Mouse (Mus musculus): Measurements from ENCODE around the gene Plekha7. TPM values are rescaled to one million over a fixed set of nuclear protein-coding genes. Genes with fewer than 3 reads are reported as not detected.
A peak's percentile ranks its signal among the peaks of the same experiment; 100 is the strongest.

Gene Plekha7
- total RNA-seq, 2 experiments from 2014 or later: 19.1 to 20.2 TPM

- no peak for DNase-seq (ENCODE audit: low spot score in 2 of 2)
Measured at GRCm38 (mm10) chr7:116252470-116252869, 55.7 kb downstream of the Plekha7 start.

GRCm38 (mm10) chr7:116251516-116251915 is 56.7 kb downstream of the Plekha7 start:
- DNase-seq (ENCODE audit: low spot score in 2 of 2): no peak

GRCm38 (mm10) chr7:116248536-116248935 is 59.6 kb downstream of the Plekha7 start:
- no peak for DNase-seq (ENCODE audit: low spot score in 2 of 2)

DNA sequence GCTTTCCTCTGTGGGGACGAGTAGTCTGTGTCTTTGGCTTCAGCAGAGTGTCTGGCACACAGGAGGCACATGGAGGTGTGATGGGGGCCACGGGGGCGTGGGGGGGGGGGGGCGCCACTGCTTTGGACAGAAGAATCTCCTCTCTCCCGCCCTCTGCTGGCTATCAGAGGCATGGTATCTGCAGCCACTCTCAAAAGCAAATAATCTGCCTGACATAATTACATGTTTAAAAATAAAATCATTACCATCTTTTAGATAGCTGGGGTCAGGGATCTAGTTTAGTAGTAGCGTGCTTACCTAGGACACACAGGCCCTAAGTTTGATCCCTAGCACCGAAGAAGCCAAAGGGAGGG is 60.8 kb downstream of the Plekha7 start:
- DNase-seq (ENCODE audit: low spot score in 2 of 2): no peak

DNA sequence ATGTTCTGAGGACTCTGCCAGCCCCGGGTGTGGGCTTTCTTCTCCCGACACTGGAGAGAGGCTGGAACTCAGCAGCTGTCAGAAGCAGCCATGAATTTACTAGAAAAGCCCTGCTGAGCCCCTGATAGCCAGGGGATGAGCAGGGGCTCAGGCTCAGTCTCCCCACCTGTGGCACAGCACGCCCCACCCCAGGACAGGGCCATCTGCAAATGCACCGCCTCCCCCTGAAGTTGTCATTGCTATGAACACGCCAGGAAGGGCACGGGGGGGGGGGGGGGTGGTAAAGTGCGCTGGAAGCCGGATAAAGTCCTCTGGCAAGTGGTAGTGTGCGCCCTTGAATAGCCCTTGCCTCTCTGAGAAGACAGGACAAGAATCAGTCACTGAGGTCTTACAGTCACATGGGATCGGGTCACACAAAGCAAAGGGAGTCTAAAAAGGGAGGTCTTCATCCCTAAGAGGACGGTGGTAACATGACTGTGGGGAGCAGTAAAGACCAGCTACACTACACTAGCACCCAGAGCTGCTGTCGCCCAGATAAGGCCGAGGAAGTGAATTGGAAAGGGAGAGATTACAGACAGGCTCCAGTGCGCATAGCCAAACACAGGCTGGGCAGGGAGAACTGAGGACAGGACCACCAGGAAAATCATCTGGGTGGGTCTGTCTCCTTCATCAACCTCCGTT is 61.3 kb downstream of the Plekha7 start:
- no peak for DNase-seq (ENCODE audit: low spot score in 2 of 2)

GRCm38 (mm10) chr7:116245815-116246695 is 62.1 kb downstream of the Plekha7 start:
- peak in 1 of 2 experiments; percentile 67 for DNase-seq (ENCODE audit: low spot score in 2 of 2)

DNA sequence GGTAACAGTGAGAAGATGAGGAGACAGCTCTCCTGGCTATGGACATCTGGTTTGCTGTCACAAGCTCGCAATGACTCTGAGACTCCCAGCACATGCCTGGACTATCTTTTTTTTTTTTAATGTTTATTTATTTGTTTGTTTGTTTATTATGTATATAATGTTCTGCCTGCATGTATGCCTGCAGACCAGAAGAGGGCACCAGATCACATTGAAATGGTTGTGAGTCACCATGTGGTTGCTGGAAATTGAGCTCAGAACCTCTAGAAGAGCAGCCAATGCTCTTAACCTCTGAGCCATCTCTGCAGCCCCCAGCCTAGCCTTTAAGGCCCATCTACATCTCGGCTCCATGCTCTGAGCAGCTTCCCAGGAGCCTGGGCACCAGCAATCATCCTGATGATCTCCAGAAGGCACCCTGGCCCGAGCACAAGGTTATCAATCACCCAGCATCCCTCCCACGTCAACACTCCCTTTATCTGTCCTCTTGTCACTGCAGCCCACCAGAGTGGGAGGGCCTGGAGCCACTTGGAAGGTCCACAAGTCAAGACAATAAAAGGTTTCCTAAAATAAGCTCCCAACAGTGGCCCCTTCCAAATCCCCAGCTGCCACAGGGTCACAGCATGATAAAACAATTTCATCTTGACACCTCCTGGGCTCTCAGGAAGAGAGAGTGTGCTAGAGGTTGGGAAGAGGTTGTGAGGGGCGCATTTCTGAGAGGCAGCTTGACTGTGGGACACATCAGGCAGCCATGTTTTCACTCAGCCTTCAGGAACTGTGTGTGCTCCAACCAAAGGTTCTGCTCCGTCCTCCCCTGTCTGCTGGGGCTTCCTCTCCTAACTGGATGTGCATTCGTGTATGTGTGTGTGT is 63.6 kb downstream of the Plekha7 start:
- DNase-seq (ENCODE audit: low spot score in 2 of 2): no peak

GRCm38 (mm10) chr7:116242810-116243209 is 65.4 kb downstream of the Plekha7 start:
- no peak for DNase-seq (ENCODE audit: low spot score in 2 of 2)

DNA sequence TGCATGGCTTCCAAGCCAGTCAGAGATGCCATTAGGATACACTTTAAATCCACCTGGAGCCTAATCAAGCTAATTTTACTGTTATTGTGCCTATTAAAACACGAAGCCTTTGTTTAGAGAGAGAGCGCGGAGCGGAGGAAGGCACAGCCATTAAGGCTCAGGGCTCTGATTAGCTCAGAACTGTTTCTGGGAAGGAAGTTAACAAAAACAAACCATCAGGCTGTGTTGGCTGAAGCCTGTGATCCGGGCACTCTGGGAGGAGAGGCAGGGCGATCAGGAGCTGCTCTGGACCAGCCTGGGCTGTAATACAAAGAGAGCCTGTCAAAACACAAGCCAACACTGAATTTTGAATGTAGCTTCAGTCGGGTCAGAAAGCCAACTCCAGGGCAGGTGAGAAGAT is 66.6 kb downstream of the Plekha7 start:
- no peak for DNase-seq (ENCODE audit: low spot score in 2 of 2)

DNA sequence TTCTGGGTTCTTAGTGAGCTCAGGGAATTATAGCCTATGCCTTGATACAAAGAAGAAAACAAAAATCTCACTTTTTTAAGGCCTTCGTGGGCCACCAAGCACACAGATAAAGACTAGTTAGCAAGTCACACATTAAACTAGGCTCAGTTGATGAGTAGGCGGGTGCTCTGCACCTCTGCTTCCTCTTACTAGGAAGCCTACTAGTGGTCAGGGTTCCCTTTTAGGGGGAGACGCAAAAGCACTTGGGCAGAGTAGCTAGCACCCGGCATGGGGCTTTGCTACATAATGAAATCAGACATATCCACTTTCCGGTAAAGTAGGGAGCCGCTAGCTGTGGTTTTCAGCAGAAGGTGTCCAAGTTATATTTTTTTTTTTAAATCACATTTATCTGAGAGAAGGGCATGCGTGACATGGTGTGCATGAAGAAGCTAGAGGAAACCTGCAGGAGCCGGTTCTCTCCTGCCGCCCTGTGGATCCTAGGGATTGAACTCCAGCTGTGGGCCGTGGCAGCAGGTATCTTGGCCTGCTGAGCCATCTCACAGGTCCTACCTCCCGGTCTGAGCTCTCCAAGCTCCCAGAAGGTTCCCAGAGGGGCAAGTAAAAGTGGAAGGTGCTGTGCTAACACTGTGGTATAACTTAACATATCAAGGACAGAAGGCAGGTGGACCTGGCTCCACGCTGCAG is 67.2 kb downstream of the Plekha7 start:
- no peak for DNase-seq (ENCODE audit: low spot score in 2 of 2)

DNA sequence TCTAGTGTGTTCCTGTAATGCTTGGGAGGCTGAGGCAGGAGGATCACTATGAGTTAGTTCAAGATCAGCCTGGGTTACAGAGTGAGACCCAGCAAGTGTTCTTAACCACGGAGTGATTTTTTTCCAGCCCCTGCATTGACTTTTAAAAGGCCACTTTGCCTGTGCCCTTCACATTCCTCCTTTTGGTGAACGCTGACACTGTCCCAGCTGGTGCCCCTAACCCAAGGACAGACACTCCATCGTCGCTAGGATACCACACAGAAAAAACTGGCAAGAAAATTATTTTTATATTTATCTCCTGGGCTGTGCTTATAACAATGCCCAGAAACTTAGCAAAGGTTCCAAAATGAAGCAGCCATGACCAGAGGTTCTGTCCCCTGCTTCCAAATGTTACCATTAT is 67.8 kb downstream of the Plekha7 start:
- DNase-seq (ENCODE audit: low spot score in 2 of 2): no peak

- DNase-seq (ENCODE audit: low spot score in 2 of 2): no peak
Measured at GRCm38 (mm10) chr7:116238320-116238719, 69.9 kb downstream of the Plekha7 start.

DNA sequence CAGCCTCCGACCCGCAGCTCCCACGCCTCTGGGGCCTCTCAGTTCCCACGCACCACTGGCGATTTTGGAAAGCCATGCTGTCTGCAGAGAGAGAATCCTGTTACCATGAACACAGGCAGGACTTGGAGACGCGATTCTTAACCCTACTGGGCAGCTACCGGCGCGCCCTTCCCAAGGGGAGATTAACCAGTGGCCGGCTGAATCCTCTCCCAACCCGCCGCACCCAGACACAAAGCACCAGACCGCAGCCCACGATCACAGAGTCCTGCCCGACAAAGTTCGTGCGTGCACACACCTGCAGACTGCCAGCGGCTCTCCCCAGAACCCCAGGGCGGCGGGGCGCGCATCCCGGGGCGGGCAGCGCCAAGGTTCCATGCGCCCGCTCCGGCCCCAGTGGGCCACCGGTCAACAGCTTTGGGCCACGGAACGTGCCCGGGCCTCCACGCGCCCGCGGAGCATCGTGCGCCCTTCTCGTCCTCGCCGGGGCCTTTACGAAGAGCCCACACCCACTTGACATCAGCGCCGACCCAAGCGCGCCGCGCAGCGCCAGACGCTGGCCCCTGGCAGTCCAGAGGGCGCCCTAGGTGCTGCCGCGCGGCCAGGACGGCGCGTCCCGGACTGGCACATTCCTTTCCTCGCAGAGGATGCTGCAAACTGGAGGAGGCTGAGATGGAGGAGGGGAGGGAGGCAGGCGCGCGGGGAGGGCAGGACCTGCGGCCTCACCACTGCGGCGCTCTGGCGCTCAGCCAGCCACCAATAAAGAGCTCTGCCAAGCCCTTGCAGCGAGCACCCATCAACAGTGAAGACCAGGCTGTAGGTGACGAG is 70.8 kb downstream of the Plekha7 start:
- peak in 1 of 2 experiments; percentile 33 for DNase-seq (ENCODE audit: low spot score in 2 of 2)

DNA sequence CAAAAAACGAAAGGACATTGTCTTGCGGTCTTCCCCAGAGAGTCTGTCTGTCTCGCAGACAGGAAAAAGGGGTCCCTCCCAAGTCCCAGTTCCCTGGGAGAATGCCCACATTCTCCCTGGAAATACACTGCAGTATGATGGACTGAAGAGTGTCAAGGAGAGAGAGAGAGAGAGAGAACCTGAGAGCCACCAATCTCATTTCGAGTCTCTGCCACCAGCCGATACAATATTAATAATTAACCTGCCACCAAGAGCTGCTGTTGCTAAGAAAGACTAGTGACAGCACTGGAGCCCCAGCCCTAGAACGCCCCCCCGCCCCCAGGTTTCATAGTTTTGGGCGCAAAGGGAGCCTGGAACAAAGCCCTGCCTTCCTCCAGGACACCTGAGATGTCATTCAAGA is 71.6 kb downstream of the Plekha7 start:
- no peak for DNase-seq (ENCODE audit: low spot score in 2 of 2)

- no peak for DNase-seq (ENCODE audit: low spot score in 2 of 2)
Measured at GRCm38 (mm10) chr7:116234287-116234806, 73.8 kb downstream of the Plekha7 start.

GRCm38 (mm10) chr7:116230811-116231609 is 77.2 kb downstream of the Plekha7 start:
- no peak for DNase-seq (ENCODE audit: low spot score in 2 of 2)

DNA sequence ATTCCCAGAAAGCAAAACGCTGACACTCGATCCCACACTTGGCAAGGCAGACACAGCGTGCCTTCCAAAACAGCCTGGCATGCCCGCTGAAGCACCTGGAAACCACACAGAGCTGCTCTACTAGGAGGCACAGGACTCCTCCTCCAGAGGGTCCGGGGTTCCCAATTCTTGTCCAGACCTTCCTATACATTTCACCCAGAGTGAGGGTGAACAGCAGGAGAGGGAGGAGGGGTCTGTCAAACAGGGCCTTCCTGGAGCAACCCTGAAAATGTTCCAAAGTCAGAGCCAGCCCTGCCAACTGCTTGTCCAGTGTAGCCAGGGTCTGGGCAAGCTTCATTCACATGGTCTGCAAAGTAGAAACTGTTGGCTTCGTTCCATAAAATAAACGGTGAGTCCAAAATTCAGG is 81.3 kb downstream of the Plekha7 start:
- DNase-seq (ENCODE audit: low spot score in 2 of 2): no peak

DNA sequence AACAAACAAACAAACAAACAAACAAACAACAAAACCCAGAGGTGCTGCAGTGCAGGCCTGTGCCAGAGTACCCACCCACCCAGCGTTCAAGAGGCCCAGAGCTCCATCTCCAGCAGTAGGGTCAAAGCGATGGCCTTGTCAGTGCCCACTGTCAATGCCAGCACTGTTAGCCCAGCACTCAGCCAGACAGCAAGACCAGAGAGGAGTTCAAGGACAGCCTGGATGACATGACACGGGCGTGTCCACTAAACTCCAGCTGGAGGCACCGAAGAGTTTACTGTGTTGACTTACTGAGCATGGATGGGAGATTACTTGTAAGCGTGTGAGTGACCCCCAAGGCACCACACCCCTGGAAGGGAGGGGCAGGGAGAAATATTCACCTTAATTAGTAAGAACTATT is 81.9 kb downstream of the Plekha7 start:
- no peak for DNase-seq (ENCODE audit: low spot score in 2 of 2)

DNA sequence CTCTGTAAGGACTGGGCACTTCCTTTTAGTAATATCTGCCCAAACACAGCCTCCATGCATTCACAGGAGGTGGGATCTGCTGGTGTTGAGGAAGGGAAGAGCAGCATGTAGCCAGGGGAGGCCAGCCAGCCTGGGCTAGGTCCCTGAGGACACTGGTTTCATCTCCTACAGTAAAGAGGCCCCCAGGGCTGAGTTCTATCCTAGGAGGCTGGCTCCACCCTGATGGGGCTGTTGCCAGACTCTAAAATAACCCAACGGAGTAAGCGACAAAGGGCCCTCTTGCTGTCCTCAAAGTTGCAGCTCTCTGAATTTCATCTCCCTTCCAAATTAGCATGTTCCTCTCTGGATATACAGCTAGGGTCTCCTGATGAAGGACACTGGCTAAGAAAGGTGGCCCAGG is 83.6 kb downstream of the Plekha7 start:
- DNase-seq (ENCODE audit: low spot score in 2 of 2): no peak
